Mouse (Mus musculus): ENCODE measurements at regions not wholly inside any gene's neighbourhood (a gene's known extent, or its start where the extent isn't known, plus 50 kb on each side); places are given as distances from the start of the nearest gene placed in this dataset.

GRCm38 (mm10) chr10:117477331-117478201 is 97.8 kb upstream of the Cpsf6 start:
- 92% methylated on average over 12 of the region's 12 CpGs for WGBS
- no peak overlapping the region for H3K4me3 ChIP-seq (replicated peaks; ENCODE audit: extremely low read depth, low read depth, low read length)
- TF ChIP-seq CTCF (IDR thresholded peaks at IDR 0.05; ENCODE audit: insufficient read depth, low read length) (no peak), POLR2A (IDR thresholded peaks at IDR 0.05; ENCODE audit: borderline replicate concordance, extremely low read depth, low read depth, low read length) (no peak)

GRCm38 (mm10) chr10:117475086-117475945 is 95.5 kb upstream of the Cpsf6 start:
- DNase-seq: no peak
- Histone ChIP-seq H3K4me3 (replicated peaks; ENCODE audit: extremely low read depth, low read depth, low read length) (no peak overlapping the region), H3K4me1 (ENCODE audit: control insufficient read depth, insufficient read depth, low read length) (no peaks in the 10 kb centered on the region)
- WGBS: 88% methylated on average over 13 of the region's 13 CpGs
- TF ChIP-seq CTCF (IDR thresholded peaks at IDR 0.05; ENCODE audit: insufficient read depth, low read length) (no peak), POLR2A (IDR thresholded peaks at IDR 0.05; ENCODE audit: borderline replicate concordance, extremely low read depth, low read depth, low read length) (no peak)

More at GRCm38 (mm10) chr10:117477331-117478201, 97.8 kb upstream of the Cpsf6 start:
- no peaks in the 10 kb centered on the region for H3K4me1 ChIP-seq (ENCODE audit: control insufficient read depth, insufficient read depth, low read length)
- DNase-seq: no peak

DNA sequence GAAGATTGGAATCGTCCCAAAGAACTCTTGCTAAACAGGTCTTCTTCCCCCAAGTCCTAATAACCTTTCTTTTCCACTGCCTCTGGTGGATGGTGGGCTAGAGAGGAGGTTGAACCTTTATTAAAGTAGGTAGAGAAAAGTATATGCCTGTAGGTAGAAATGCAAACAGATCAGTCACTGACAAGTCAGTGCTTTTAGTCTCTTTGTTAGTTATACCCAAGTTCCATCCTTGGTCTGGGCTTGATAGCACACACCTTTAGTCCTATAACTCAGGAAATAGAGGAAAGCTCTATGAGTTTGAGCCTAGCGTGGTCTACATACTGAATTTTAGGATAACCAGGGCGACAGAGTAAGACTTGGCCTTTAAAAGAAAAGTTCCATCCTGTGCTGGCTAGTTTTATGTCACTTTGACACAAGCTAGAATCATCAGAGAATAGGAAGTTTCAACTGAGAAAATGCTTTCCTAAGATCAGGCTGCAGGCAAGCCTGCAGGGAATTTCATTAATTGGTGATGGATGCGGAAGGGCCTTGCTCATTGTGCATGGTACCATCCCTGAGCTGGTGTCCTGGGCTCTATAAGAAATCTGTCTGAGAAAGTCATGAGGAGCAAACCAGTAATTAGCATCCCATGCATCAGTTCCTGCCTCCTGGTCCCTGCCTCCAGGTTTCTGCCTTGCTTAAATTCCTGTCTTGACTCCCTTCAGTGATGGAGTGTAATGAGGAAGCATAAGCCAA is 94.7 kb upstream of the Cpsf6 start:
- TF ChIP-seq POLR2A (IDR thresholded peaks at IDR 0.05; ENCODE audit: borderline replicate concordance, extremely low read depth, low read depth, low read length): no peak
- TF ChIP-seq CTCF (IDR thresholded peaks at IDR 0.05; ENCODE audit: insufficient read depth, low read length): no peak
- no peaks in the 10 kb centered on the region for H3K4me1 ChIP-seq (ENCODE audit: control insufficient read depth, insufficient read depth, low read length)
- no peak for DNase-seq
- no peak overlapping the region for H3K4me3 ChIP-seq (replicated peaks; ENCODE audit: extremely low read depth, low read depth, low read length)
- WGBS: 92% methylated on average over 4 of the region's 4 CpGs

- H3K4me3 ChIP-seq (replicated peaks; ENCODE audit: extremely low read depth, low read depth, low read length): no peak overlapping the region
- WGBS: 95% methylated on average over 4 of the region's 4 CpGs
- no peak for DNase-seq
- no peaks in the 10 kb centered on the region for H3K4me1 ChIP-seq (ENCODE audit: control insufficient read depth, insufficient read depth, low read length)
- TF ChIP-seq POLR2A (IDR thresholded peaks at IDR 0.05; ENCODE audit: borderline replicate concordance, extremely low read depth, low read depth, low read length) (no peak), CTCF (IDR thresholded peaks at IDR 0.05; ENCODE audit: insufficient read depth, low read length) (no peak)
Measured at GRCm38 (mm10) chr10:117473471-117473870, 93.7 kb upstream of the Cpsf6 start.

DNA sequence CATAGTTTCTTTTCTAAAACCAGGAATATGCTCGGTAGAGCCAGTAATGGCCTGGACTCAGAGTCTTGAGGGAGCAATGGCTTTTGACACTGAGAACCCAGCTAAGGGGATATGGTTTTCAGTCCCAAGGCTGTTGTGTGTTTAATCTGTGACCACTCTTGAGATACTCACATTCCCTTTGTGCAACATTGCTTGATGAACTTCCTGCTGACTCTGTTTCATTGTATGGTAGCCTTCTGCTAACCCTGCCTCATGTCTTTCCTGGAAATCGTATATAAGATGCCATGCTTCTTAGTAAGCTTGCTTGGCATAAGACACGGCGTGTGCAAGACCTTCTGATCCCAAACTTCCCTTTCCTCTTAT is 92.7 kb upstream of the Cpsf6 start:
- 66% methylated on average over 4 of the region's 4 CpGs for WGBS
- TF ChIP-seq CTCF (IDR thresholded peaks at IDR 0.05; ENCODE audit: insufficient read depth, low read length): no peak
- no peak for TF ChIP-seq POLR2A (IDR thresholded peaks at IDR 0.05; ENCODE audit: borderline replicate concordance, extremely low read depth, low read depth, low read length)
- no peak overlapping the region for H3K4me3 ChIP-seq (replicated peaks; ENCODE audit: extremely low read depth, low read depth, low read length)
- DNase-seq: no peak
- no peaks in the 10 kb centered on the region for H3K4me1 ChIP-seq (ENCODE audit: control insufficient read depth, insufficient read depth, low read length)

- Histone ChIP-seq H3K4me1 (ENCODE audit: control insufficient read depth, insufficient read depth, low read length) (no peaks in the 10 kb centered on the region), H3K4me3 (replicated peaks; ENCODE audit: extremely low read depth, low read depth, low read length) (no peak overlapping the region)
- TF ChIP-seq CTCF (IDR thresholded peaks at IDR 0.05; ENCODE audit: insufficient read depth, low read length) (no peak), POLR2A (IDR thresholded peaks at IDR 0.05; ENCODE audit: borderline replicate concordance, extremely low read depth, low read depth, low read length) (no peak)
- DNase-seq: no peak
- WGBS: 49% methylated on average over 11 of the region's 11 CpGs
Measured at GRCm38 (mm10) chr10:117471818-117472567, 92.2 kb upstream of the Cpsf6 start.

DNA sequence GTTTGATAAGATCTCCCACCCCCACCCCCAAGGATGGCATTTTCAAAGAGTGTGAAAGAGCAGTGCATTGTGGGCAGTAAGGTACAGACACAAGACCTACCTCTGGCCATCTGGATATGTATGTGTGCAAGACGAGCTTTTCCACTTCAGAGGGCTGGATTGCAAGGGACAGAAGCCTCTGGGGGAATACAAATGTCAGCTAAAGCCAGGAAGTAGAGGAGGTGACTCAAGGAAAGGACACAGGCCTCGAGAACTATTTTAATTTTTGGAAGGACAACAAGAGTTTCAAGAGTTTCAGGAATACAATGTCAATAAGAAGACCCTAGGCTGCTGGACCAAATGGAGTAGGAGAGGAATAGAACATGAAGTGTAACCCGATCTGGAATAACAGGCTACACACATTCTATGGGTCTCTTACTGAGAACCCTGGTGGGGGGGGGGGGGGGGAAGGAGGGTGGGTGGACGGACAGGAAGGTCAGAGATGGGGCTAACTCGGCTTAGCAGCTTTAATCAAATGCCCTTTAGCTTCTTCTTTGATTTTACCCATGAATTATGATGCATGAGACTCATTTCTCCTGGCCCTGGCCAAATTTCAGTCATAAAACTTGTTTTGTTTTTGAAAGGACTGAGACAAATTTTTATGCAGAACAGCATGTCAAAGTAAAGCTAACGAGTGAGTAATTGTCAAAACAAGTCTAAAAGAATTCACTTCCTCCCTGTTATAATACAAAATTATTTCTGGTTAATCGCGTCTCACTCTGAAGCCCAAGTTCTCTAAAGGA is 91.4 kb upstream of the Cpsf6 start:
- DNase-seq: no peak
- Histone ChIP-seq H3K4me3 (replicated peaks; ENCODE audit: extremely low read depth, low read depth, low read length) (no peak overlapping the region), H3K4me1 (ENCODE audit: control insufficient read depth, insufficient read depth, low read length) (no peaks in the 10 kb centered on the region)
- WGBS: 33% methylated on average over 8 of the region's 8 CpGs
- TF ChIP-seq CTCF (IDR thresholded peaks at IDR 0.05; ENCODE audit: insufficient read depth, low read length) (no peak), POLR2A (IDR thresholded peaks at IDR 0.05; ENCODE audit: borderline replicate concordance, extremely low read depth, low read depth, low read length) (no peak)

DNA sequence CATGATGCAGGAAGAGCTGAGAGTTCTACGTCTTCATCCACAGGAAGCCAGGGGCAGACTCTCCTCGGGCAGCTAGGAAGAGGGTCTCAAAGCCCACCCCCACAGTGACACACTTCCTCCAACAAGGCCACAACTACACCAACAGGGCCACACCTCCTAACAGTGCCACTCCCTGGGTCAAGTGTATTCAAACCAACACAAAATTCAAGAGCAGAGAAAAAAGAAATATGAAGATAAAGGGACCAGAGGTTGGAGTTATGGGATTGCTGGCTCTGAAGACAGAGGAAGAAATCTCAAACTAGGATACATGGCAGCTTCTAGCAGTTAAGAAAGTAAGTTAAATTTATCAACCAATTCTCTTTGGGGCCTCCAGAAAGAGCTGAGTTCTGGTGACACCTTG is 90.7 kb upstream of the Cpsf6 start:
- Histone ChIP-seq H3K4me3 (replicated peaks; ENCODE audit: extremely low read depth, low read depth, low read length) (no peak overlapping the region), H3K4me1 (ENCODE audit: control insufficient read depth, insufficient read depth, low read length) (no peaks in the 10 kb centered on the region)
- DNase-seq: no peak
- 69% methylated on average over 2 of the region's 2 CpGs for WGBS
- no peak for TF ChIP-seq CTCF (IDR thresholded peaks at IDR 0.05; ENCODE audit: insufficient read depth, low read length)
- TF ChIP-seq POLR2A (IDR thresholded peaks at IDR 0.05; ENCODE audit: borderline replicate concordance, extremely low read depth, low read depth, low read length): no peak
